Mouse (Mus musculus) embryonic facial prominence, embryonic 12.5 days (tissue): ENCODE data around the gene Vwf. TPM values are rescaled to one million over a fixed set of nuclear protein-coding genes. Genes with fewer than 3 reads are reported as not detected.

Source experiments
- ATAC-seq: fragments of 200-750 bp; cut with Nextera tagmentation; 2 replicates; pipeline ENCODE4 v1.8.0; 2017; ENCODE audit not compliant: insufficient number of reproducible peaks, insufficient read depth, low FRiP score, low TSS enrichment
- H3K27ac ChIP-seq: fragments of 300-500 bp; sonication (generic); 2 replicates; pipeline ENCODE4 v1.5.1; 2016; ENCODE audit warnings: mild to moderate bottlenecking
- H3K27me3 ChIP-seq: fragments of 300-500 bp; sonication (generic); 2 replicates; pipeline ENCODE4 v1.6.1; 2016; ENCODE audit warnings: mild to moderate bottlenecking, moderate library complexity
- H3K36me3 ChIP-seq: fragments of 300-500 bp; sonication (generic); 2 replicates; pipeline ENCODE4 v1.6.1; 2016; ENCODE audit warnings: mild to moderate bottlenecking
- H3K4me1 ChIP-seq: fragments of 300-500 bp; sonication (generic); 2 replicates; pipeline ENCODE4 v1.6.1; 2016
- H3K4me2 ChIP-seq: fragments of 300-500 bp; sonication (generic); replicated peaks from 2 replicates; pipeline ENCODE4 v1.6.1; 2016; ENCODE audit warnings: mild to moderate bottlenecking, moderate library complexity
- H3K4me3 ChIP-seq: fragments of 300-500 bp; sonication (generic); 2 replicates; pipeline ENCODE4 v1.5.1; 2016; ENCODE audit warnings: mild to moderate bottlenecking
- H3K9ac ChIP-seq: fragments of 300-500 bp; sonication (generic); 2 replicates; pipeline ENCODE4 v1.6.1; 2016; ENCODE audit warnings: mild to moderate bottlenecking, moderate library complexity
- H3K9me3 ChIP-seq: fragments of 300-500 bp; sonication (generic); 2 replicates; pipeline ENCODE4 v1.6.1; 2016; ENCODE audit warnings: mild to moderate bottlenecking, moderate library complexity
- WGBS: fragments of 180-500 bp; shearing (Covaris S2); methylation state at CpG from one replicate; pipeline ENCODE4 v1.1.7; 2016; 5-methylcytosine and 5-hydroxymethylcytosine counted together
- polyA plus RNA-seq: library from polyadenylated mRNA; unstranded; fragments of >200 nt; fragmentation: Nextera tagmentation; extraction: Ambion mirVana; gene quantifications from 2 replicates; pipeline ENCODE4 v1.2.1, GENCODE M21; 2016

Gene Vwf
- polyA plus RNA-seq, 1 experiment from 2014 or later = 7.4 TPM

GRCm38 (mm10) chr6:125711261-125711660 lies 164.7 kb downstream of the Vwf start:
- Histone ChIP-seq H3K27me3 (no peaks in the 10 kb centered on the region), H3K9me3 (no peaks in the 10 kb centered on the region), H3K4me3 (no peak overlapping the region), H3K36me3 (no peaks in the 10 kb centered on the region), H3K27ac (no peak overlapping the region), H3K9ac (no peak overlapping the region), H3K4me2 (no peak overlapping the region), H3K4me1 (no peaks in the 10 kb centered on the region)
- no peak for ATAC-seq
- WGBS = 84% methylated on average over 16 of the region's 16 CpGs

DNA sequence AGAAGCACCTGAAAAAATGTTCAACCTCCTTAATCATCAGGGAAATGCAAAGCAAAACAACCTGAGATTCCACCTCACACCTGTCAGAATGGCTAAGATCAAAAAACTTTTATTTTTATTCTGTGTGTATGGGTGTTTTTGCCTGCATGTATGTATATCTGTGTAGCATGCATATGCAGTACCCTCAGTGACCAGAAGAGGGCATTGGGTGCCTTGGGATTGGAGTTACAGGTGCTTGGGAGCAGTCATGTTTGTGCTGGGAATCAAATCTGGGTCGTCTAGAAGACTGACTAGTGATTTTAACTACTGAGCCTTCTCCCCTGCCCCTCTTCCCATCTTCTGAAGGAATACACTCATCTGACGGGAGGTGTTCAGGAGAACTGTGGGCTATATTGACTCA lies 179.8 kb downstream of the Vwf start:
- WGBS = 83% methylated on average over 2 of the region's 2 CpGs
- Histone ChIP-seq H3K9me3 (no peaks in the 10 kb centered on the region), H3K4me1 (0 out of 2 replicates have a peak, but pooled peaks cover 4% of the 10 kb centered on the region), H3K27ac (no peak overlapping the region), H3K4me3 (no peak overlapping the region), H3K36me3 (no peaks in the 10 kb centered on the region), H3K9ac (no peak overlapping the region), H3K27me3 (no peaks in the 10 kb centered on the region), H3K4me2 (no peak overlapping the region)
- ATAC-seq = no peak

GRCm38 (mm10) chr6:125727484-125727911 lies 180.9 kb downstream of the Vwf start:
- Histone ChIP-seq H3K27ac (no peak overlapping the region), H3K4me2 (no peak overlapping the region), H3K9ac (no peak overlapping the region), H3K36me3 (no peaks in the 10 kb centered on the region), H3K4me1 (0 out of 2 replicates have a peak, but pooled peaks cover 4% of the 10 kb centered on the region), H3K4me3 (no peak overlapping the region), H3K9me3 (no peaks in the 10 kb centered on the region), H3K27me3 (no peaks in the 10 kb centered on the region)
- WGBS = 54% methylated on average over 5 of the region's 5 CpGs
- no peak for ATAC-seq

DNA sequence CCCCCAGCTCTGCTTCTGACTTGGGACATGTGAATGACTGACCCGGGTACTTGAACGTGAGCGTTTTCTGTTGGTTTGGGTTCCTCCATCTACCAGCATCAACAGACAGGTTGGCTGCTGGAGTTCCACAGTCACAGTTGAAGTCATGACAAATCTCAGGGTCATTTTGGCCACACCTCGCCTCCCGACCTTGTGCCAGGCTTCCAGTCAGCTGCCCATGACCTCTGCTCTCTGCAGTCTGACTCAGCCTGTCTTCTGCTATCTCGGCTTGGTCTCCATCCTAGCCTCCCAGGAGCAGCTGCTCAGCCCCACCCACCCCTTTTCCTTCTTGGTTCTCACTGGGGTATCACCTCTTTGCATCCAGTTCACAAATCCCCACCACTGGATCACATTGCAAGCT lies 182.9 kb downstream of the Vwf start:
- no peaks in the 10 kb centered on the region for H3K27me3 ChIP-seq
- 0 out of 2 replicates have a peak, but pooled peaks cover 4% of the 10 kb centered on the region for H3K4me1 ChIP-seq
- WGBS = 75% methylated on average over 6 of the region's 6 CpGs
- no peak for ATAC-seq
- no peaks in the 10 kb centered on the region for H3K36me3 ChIP-seq
- no peaks in the 10 kb centered on the region for H3K9me3 ChIP-seq
- H3K4me2 ChIP-seq = no peak overlapping the region
- H3K27ac ChIP-seq = no peak overlapping the region
- no peak overlapping the region for H3K9ac ChIP-seq
- H3K4me3 ChIP-seq = no peak overlapping the region

DNA sequence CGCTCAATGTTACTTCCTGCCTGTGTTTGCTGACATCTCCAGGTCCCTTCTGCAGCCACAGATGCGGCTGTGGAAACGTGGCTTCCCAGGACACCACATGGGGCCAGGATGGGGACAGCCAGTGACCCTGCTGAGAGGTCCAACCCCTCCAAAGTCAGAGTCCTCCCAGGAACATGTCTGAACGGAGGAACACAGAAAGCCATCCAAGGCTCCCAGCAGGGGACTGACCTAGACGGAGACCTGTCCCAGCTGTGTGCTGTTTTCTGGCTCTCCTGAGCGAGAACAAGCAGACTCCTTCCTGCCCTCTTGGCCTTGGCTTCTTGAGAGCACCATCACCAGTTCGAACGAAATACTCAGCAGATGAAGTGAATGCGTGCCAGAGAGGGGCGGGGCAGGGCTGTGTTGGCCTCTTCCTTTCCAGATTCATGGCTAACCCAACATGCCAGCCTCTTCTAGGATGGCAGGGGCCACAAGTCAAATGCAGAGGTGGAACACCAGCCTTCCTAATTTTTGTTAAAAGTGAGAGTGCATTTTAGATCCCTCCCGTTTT lies 183.5 kb downstream of the Vwf start:
- Histone ChIP-seq H3K4me3 (no peak overlapping the region), H3K4me1 (0 out of 2 replicates have a peak, but pooled peaks cover 4% of the 10 kb centered on the region), H3K27me3 (no peaks in the 10 kb centered on the region), H3K36me3 (no peaks in the 10 kb centered on the region), H3K9ac (no peak overlapping the region), H3K4me2 (no peak overlapping the region), H3K27ac (no peak overlapping the region), H3K9me3 (no peaks in the 10 kb centered on the region)
- ATAC-seq = no peak
- 62% methylated on average over 11 of the region's 11 CpGs for WGBS

Other genes starting within 250 kb of the Vwf start
- gene Ltbr, start 232.9 kb upstream of the Vwf start, polyA plus RNA-seq = 27.2 and 28.2 TPM in 2 replicates
- gene Scnn1a, start 226.1 kb upstream of the Vwf start, polyA plus RNA-seq = 0.52 and 1.1 TPM in 2 replicates
- 49.4 and 51.9 TPM in 2 replicates for gene Tnfrsf1a, start 197.4 kb upstream of the Vwf start, polyA plus RNA-seq
- gene Plekhg6, start 166.0 kb upstream of the Vwf start, polyA plus RNA-seq = 0.34 and 0.47 TPM in 2 replicates
- 70.5 and 72.0 TPM in 2 replicates for gene Cd9, start 52.0 kb upstream of the Vwf start, polyA plus RNA-seq
- 0.35 and 0.64 TPM in 2 replicates for gene Ano2, start 143.6 kb downstream of the Vwf start, polyA plus RNA-seq